ENCODE assay signal across 16 mouse cellular contexts in genomic region chr10:4145080-4145807, GRCm38 (mm10).
A peak's percentile ranks its signal among the peaks of the same experiment; 100 is the strongest.
DNase-seq lines count a peak whose midpoint lies in the region; ATAC-seq and TF ChIP-seq lines count a peak whose summit lies in the region.
"Had no signal": no experiment of that assay in that cellular context is flagged by ENCODE, and none has a peak within 500 bp of the region (broad histone marks: within the 10 kb centered on the region; RNA-seq: fewer than 3 reads in every experiment).

No protein-coding gene starts in this region.

- peaks cover 10% of the 10 kb centered on the region; the same call in 1 of the 2 replicates for H3K36me3 ChIP-seq in lung, embryonic 14.5 days (ENCODE audit: insufficient read depth)
- H3K36me3 ChIP-seq in kidney, postnatal 0 days (ENCODE audit: insufficient read depth, low read length), result 0 out of 2 replicates have a peak, but pooled peaks cover 4% of the 10 kb centered on the region
- H3K36me3 ChIP-seq: forebrain, embryonic 15.5 days had no signal

- ATAC-seq in lung, embryonic 14.5 days (ENCODE audit: insufficient read depth), result peak; percentile 50; the same call in 1 of the 2 replicates
- ATAC-seq in kidney, postnatal 0 days (replicated peaks; ENCODE audit: low FRiP score, low read depth), result no peak
- ATAC-seq: forebrain, embryonic 15.5 days had no signal

- H3K27me3 ChIP-seq in lung, embryonic 14.5 days (ENCODE audit: insufficient read depth, low read length), result no peaks in the 10 kb centered on the region
- H3K27me3 ChIP-seq in kidney, postnatal 0 days (ENCODE audit: insufficient read depth, low read length), result no peaks in the 10 kb centered on the region
- H3K27me3 ChIP-seq in cerebellum, adult 2 months (ENCODE audit: control insufficient read depth, insufficient read depth, low read length), result no peaks in the 10 kb centered on the region
- H3K27me3 ChIP-seq: CH12.LX; forebrain, embryonic 15.5 days; heart, embryonic 13.5 days; liver, embryonic 13.5 days had no signal

- no peak overlapping the region for H3K9ac ChIP-seq in lung, embryonic 14.5 days
- H3K9ac ChIP-seq in kidney, postnatal 0 days (ENCODE audit: low read depth, low read length), result no peak overlapping the region
- H3K9ac ChIP-seq: forebrain, embryonic 15.5 days; heart, embryonic 13.5 days; liver, embryonic 13.5 days had no signal

- H3K4me3 ChIP-seq in lung, embryonic 14.5 days (ENCODE audit: low read depth, low read length), result no peak overlapping the region
- no peak overlapping the region for H3K4me3 ChIP-seq in kidney, postnatal 0 days (replicated peaks; ENCODE audit: low read depth, low read length)
- H3K4me3 ChIP-seq in cerebellum, adult 2 months (replicated peaks; ENCODE audit: insufficient read depth, low read depth, low read length), result no peak overlapping the region
- H3K4me3 ChIP-seq: forebrain, embryonic 15.5 days; heart, embryonic 13.5 days; hindbrain, embryonic 10.5 days; limb, embryonic 10.5 days; liver, embryonic 13.5 days had no signal

- peak overlapping the region; percentile 48 for H3K27ac ChIP-seq in lung, embryonic 14.5 days (ENCODE audit: low read depth)
- no peak overlapping the region for H3K27ac ChIP-seq in kidney, postnatal 0 days
- no peak overlapping the region for H3K27ac ChIP-seq in cerebellum, adult 2 months (ENCODE audit: insufficient read depth, low read length)
- H3K27ac ChIP-seq: forebrain, embryonic 15.5 days; heart, embryonic 13.5 days; liver, embryonic 13.5 days had no signal

- H3K4me1 ChIP-seq in lung, embryonic 14.5 days (ENCODE audit: insufficient read depth), result 0 out of 2 replicates have a peak, but pooled peaks cover 7% of the 10 kb centered on the region
- H3K4me1 ChIP-seq in kidney, postnatal 0 days (replicated peaks; ENCODE audit: insufficient read depth, low read length), result peaks cover 3% of the 10 kb centered on the region; the same call in 1 of the 2 replicates
- H3K4me1 ChIP-seq in cerebellum, adult 2 months (ENCODE audit: control insufficient read depth, insufficient read depth, low read length), result peaks cover 8% of the 10 kb centered on the region; the same call in 1 of the 2 replicates
- H3K4me1 ChIP-seq: forebrain, embryonic 15.5 days; liver, embryonic 13.5 days had no signal

- no peaks in the 10 kb centered on the region for H3K9me3 ChIP-seq in lung, embryonic 14.5 days (ENCODE audit: low read depth, low read length)
- H3K9me3 ChIP-seq in kidney, postnatal 0 days (replicated peaks; ENCODE audit: low read length), result no peaks in the 10 kb centered on the region
- H3K9me3 ChIP-seq: forebrain, embryonic 15.5 days; heart, embryonic 13.5 days; hindbrain, embryonic 10.5 days; limb, embryonic 10.5 days; liver, embryonic 13.5 days had no signal

- intact Hi-C loops in left cerebral cortex, postnatal 25 days (cut with DNase I), result no loop called here

- no peak overlapping the region for H3K4me2 ChIP-seq in lung, embryonic 14.5 days
- no peak overlapping the region for H3K4me2 ChIP-seq in kidney, postnatal 0 days (ENCODE audit: low read length)
- H3K4me2 ChIP-seq: forebrain, embryonic 15.5 days; heart, embryonic 13.5 days; liver, embryonic 13.5 days had no signal

- TF ChIP-seq CTCF in lung, embryonic 14.5 days (IDR thresholded peaks at IDR 0.05; ENCODE audit: low read depth), result peak; percentile 29; the same call in 1 of the 2 replicates
- 0 out of 2 replicates have a peak, but pooled peaks have one; percentile 9 for TF ChIP-seq CTCF in kidney, postnatal 0 days (IDR thresholded peaks at IDR 0.05; ENCODE audit: low read depth)
- TF ChIP-seq CTCF in cerebellum, adult 2 months (IDR thresholded peaks at IDR 0.05; ENCODE audit: borderline replicate concordance, insufficient read depth, low read depth, low read length), result no peak

- 49% methylated on average over 15 of the region's 16 CpGs for WGBS in lung, embryonic 14.5 days
- 44% methylated on average over 16 of the region's 16 CpGs for WGBS in kidney, postnatal 0 days
- WGBS in cerebellum, adult 2 months, result 82% methylated on average over 16 of the region's 16 CpGs

- TF ChIP-seq POLR2A in cerebellum, adult 2 months (IDR thresholded peaks at IDR 0.05; ENCODE audit: borderline replicate concordance, insufficient read depth, low read length), result no peak

- DNase-seq in adrenal gland, postnatal 10 days, result peak; percentile 50
- no peak for DNase-seq in adrenal gland, postnatal 36 days
- DNase-seq in lung, embryonic 14.5 days, result peak; percentile 76
- DNase-seq in lung, adult 18-20 months, result no peak
- DNase-seq in kidney, postnatal 0 days (ENCODE audit: low spot score), result no peak
- peak; percentile 48 for DNase-seq in retina, embryonic 14.5 days (ENCODE audit: low spot score)
- no peak for DNase-seq in cerebellum, adult 2 months
- no peak for DNase-seq in left cerebral cortex, postnatal 25 days (ENCODE audit: low spot score in 2 of 2)
- DNase-seq: cerebellum, postnatal 25 days; gastrocnemius, postnatal 10 days; liver, embryonic 13.5 days had no signal

Comparison
In these comparisons a context has a peak if more than half of its experiments do, and no peak if none do; other contexts are left out.
1. DNase-seq: peak in adrenal gland, postnatal 10 days (single experiment), lung, embryonic 14.5 days (single experiment) and retina, embryonic 14.5 days (single experiment); none in adrenal gland, postnatal 36 days (0 of 2), lung, adult 18-20 months (0 of 2), kidney, postnatal 0 days (single experiment), cerebellum, adult 2 months (0 of 2) and left cerebral cortex, postnatal 25 days (0 of 2).